Comparison of ENCODE assay signal across 1 mouse cellular context in genomic region chr1:107447228-107447931, GRCm38 (mm10).
A peak's percentile ranks its signal among the peaks of the same experiment; 100 is the strongest.
TF ChIP-seq lines count a peak whose summit lies in the region.

No protein-coding gene starts in this region.

TF ChIP-seq in CH12.LX, 34 proteins besides CTCF, POLR2A, EP300 and RAD21 (continued from another document):
- TF ChIP-seq MYC (IDR thresholded peaks at IDR 0.05; ENCODE audit: low read depth, low read length): no peak
- no peak for TF ChIP-seq ZC3H11A (IDR thresholded peaks at IDR 0.05; ENCODE audit: low read depth, low read length)
- 0 out of 2 replicates have a peak, but pooled peaks have one; percentile 12 for TF ChIP-seq HCFC1 (IDR thresholded peaks at IDR 0.05; ENCODE audit: low read depth, low read length)
- no peak for TF ChIP-seq MXI1 (IDR thresholded peaks at IDR 0.05; ENCODE audit: low read depth, low read length)
- peak; percentile 20; the same call in 1 of the 2 replicates for TF ChIP-seq RCOR1 (conservative IDR thresholded peaks at IDR 0.05; ENCODE audit: low read depth, low read length)
- TF ChIP-seq ZNF384 (IDR thresholded peaks at IDR 0.05; ENCODE audit: low read depth, low read length): peak; percentile 19
- no peak for TF ChIP-seq NELFE (IDR thresholded peaks at IDR 0.05; ENCODE audit: low read depth, low read length)
TF ChIP-seq in CH12.LX: peak in this region for 16.
